18 mouse cellular contexts compared by ENCODE assay signal in genomic region chr8:81864318-81864717, GRCm38 (mm10).
"Had no signal": no experiment of that assay in that cellular context is flagged by ENCODE, and none has a peak within 500 bp of the region (broad histone marks: within the 10 kb centered on the region; RNA-seq: fewer than 3 reads in every experiment).

No protein-coding gene starts in this region.

- H3K9ac ChIP-seq: liver, embryonic 13.5 days; liver, embryonic 15.5 days; liver, postnatal 0 days; lung, embryonic 14.5 days; midbrain, embryonic 13.5 days; midbrain, embryonic 15.5 days; neural tube, embryonic 12.5 days; stomach, embryonic 15.5 days had no signal

- H3K4me2 ChIP-seq: liver, embryonic 13.5 days; liver, embryonic 15.5 days; lung, embryonic 14.5 days; midbrain, embryonic 11.5 days; midbrain, embryonic 13.5 days; midbrain, embryonic 15.5 days; neural tube, embryonic 12.5 days; stomach, embryonic 15.5 days had no signal

- H3K4me3 ChIP-seq: liver, embryonic 13.5 days; liver, embryonic 15.5 days; megakaryocyte, embryonic 14.5 days; midbrain, embryonic 13.5 days; midbrain, embryonic 15.5 days; neural tube, embryonic 12.5 days; stomach, embryonic 15.5 days had no signal

- H3K27me3 ChIP-seq: liver, embryonic 13.5 days; liver, embryonic 15.5 days; megakaryocyte, embryonic 14.5 days; midbrain, embryonic 13.5 days; midbrain, embryonic 15.5 days; neural tube, embryonic 12.5 days; stomach, embryonic 15.5 days had no signal

- H3K9me3 ChIP-seq: liver, embryonic 13.5 days; liver, embryonic 15.5 days; megakaryocyte, embryonic 14.5 days; midbrain, embryonic 13.5 days; midbrain, embryonic 15.5 days; neural tube, embryonic 12.5 days; stomach, embryonic 15.5 days had no signal

- H3K36me3 ChIP-seq: liver, embryonic 13.5 days; liver, embryonic 15.5 days; midbrain, embryonic 13.5 days; midbrain, embryonic 15.5 days; neural tube, embryonic 12.5 days; stomach, embryonic 15.5 days had no signal

- ATAC-seq: liver, postnatal 0 days; midbrain, embryonic 13.5 days; midbrain, embryonic 15.5 days had no signal

- DNase-seq: liver, embryonic 13.5 days; liver, postnatal 0 days; lung, embryonic 14.5 days; lung, postnatal 14 days; lung, postnatal 36 days; right cerebral cortex, postnatal 14 days; thymus, adult 2 months; thymus, postnatal 25 days; thymus, postnatal 4 days had no signal

- H3K27ac ChIP-seq: liver, embryonic 13.5 days; liver, embryonic 15.5 days; macrophage; midbrain, embryonic 13.5 days; midbrain, embryonic 15.5 days; neural tube, embryonic 12.5 days; stomach, embryonic 15.5 days; stomach, postnatal 0 days had no signal

- H3K4me1 ChIP-seq: liver, embryonic 13.5 days; liver, embryonic 15.5 days; megakaryocyte, embryonic 14.5 days; midbrain, embryonic 13.5 days; midbrain, embryonic 15.5 days; neural tube, embryonic 12.5 days; stomach, embryonic 15.5 days had no signal
